Mouse (Mus musculus) thymus, postnatal 36 days (tissue): ENCODE results near the gene H2-D1.
"Not testable (repeated sequence)": the region's sequence is repeated elsewhere in the genome, so short reads cannot be mapped to it uniquely, and the experiment has no call there.

Experiments used
- DNase-seq, 2 experiments: peaks; one replicate each; pipeline ENCODE4 v3.0.0; 2022; ENCODE audit warnings: mixed read lengths in 2 of 2

Gene H2-D1

GRCm38 (mm10) chr17:35304921-35305320 is 42.4 kb downstream of the H2-D1 start:
- DNase-seq, result not testable (repeated sequence)
